Mouse (Mus musculus) heart, postnatal 0 days (tissue): ENCODE results near the gene Rgs13. TPM values are rescaled to one million over a fixed set of nuclear protein-coding genes. Genes with fewer than 3 reads are reported as not detected.

Source experiments
- ATAC-seq: fragments of 200-750 bp; cut with Nextera tagmentation; 2 replicates; pipeline ENCODE4 v1.8.0; 2017; ENCODE audit warnings: low read depth, moderate number of reproducible peaks, moderate library complexity; ENCODE audit not compliant: insufficient read depth
- DNase-seq: peaks from one replicate; pipeline ENCODE4 v3.0.0-alpha.2; 2016; ENCODE audit warnings: low spot score
- H3K27ac ChIP-seq: fragments of 300-500 bp; sonication (generic); 2 replicates; pipeline ENCODE4 v1.5.1; 2014; ENCODE audit warnings: low read depth, mild to moderate bottlenecking
- H3K27me3 ChIP-seq: fragments of 300-500 bp; sonication (generic); 2 replicates; pipeline ENCODE4 v1.6.1; 2014; ENCODE audit warnings: low read length, mixed read lengths; ENCODE audit not compliant: control insufficient read depth, insufficient read depth
- H3K36me3 ChIP-seq: fragments of 300-500 bp; sonication (generic); replicated peaks from 2 replicates; pipeline ENCODE4 v1.6.1; 2014; ENCODE audit warnings: low read length, mixed read lengths; ENCODE audit not compliant: control insufficient read depth, insufficient read depth
- H3K4me1 ChIP-seq: fragments of 300-500 bp; sonication (generic); 2 replicates; pipeline ENCODE4 v1.6.1; 2014; ENCODE audit warnings: antibody characterized with exemption; ENCODE audit not compliant: control insufficient read depth, insufficient read depth
- H3K4me2 ChIP-seq: fragments of 300-500 bp; sonication (generic); 2 replicates; pipeline ENCODE4 v1.6.1; 2014; ENCODE audit warnings: low read depth, mild to moderate bottlenecking, low read length, moderate library complexity
- H3K4me3 ChIP-seq: fragments of 300-500 bp; sonication (generic); 2 replicates; pipeline ENCODE4 v1.5.1; 2014; ENCODE audit warnings: low read depth, low read length
- H3K9ac ChIP-seq: fragments of 300-500 bp; sonication (generic); replicated peaks from 2 replicates; pipeline ENCODE4 v1.6.1; 2014; ENCODE audit warnings: low read depth, low read length, mixed read lengths
- H3K9me3 ChIP-seq: fragments of 300-500 bp; sonication (generic); replicated peaks from 2 replicates; pipeline ENCODE4 v1.6.1; 2016; ENCODE audit warnings: low read length; ENCODE audit not compliant: control insufficient read depth
- CTCF ChIP-seq: IDR thresholded peaks from 2 replicates; pipeline ENCODE4 v1.5.1; 2016; ENCODE audit warnings: antibody characterized with exemption, control low read depth, low read depth
- EP300 ChIP-seq: IDR thresholded peaks from 2 replicates; pipeline ENCODE4 v1.6.1; 2016; ENCODE audit warnings: antibody characterized with exemption, low read depth
- WGBS: fragments of 180-500 bp; shearing (Covaris S2); extraction: QIAGEN DNeasy Blood & Tissue Kit; methylation state at CpG from one replicate; pipeline ENCODE4 v1.1.7; 2014; 5-methylcytosine and 5-hydroxymethylcytosine counted together
- polyA plus RNA-seq: library from polyadenylated mRNA; unstranded; fragments of >200 nt; fragmentation: Nextera tagmentation; extraction: Ambion mirVana; gene quantifications from 2 replicates; pipeline ENCODE4 v1.2.1, GENCODE M21; 2015
- total RNA-seq: library from RNA; depleted of rRNA; stranded (reverse); fragments of >200 nt; gene quantifications from 2 replicates; pipeline ENCODE4 v1.2.3, GENCODE M21; 2014; ENCODE audit warnings: low replicate concordance

The Rgs13 gene
- total and polyA plus RNA-seq, 2 experiments from 2014 or later, result 0.23 TPM; not detected in 1

- no peak overlapping the region for H3K4me2 ChIP-seq
- H3K9ac ChIP-seq, result no peak overlapping the region
- H3K4me3 ChIP-seq, result no peak overlapping the region
- DNase-seq (no peak), ATAC-seq (no peak)
- no peaks in the 10 kb centered on the region for H3K4me1 ChIP-seq
- no peak for TF ChIP-seq CTCF
- no peak for TF ChIP-seq EP300
- H3K27me3 ChIP-seq, result no peaks in the 10 kb centered on the region
- no peak overlapping the region for H3K27ac ChIP-seq
- H3K36me3 ChIP-seq, result no peaks in the 10 kb centered on the region
- H3K9me3 ChIP-seq, result no peaks in the 10 kb centered on the region
- 82% methylated on average over 4 of the region's 4 CpGs for WGBS
Observed at GRCm38 (mm10) chr1:144168921-144169320, 8.3 kb downstream of the Rgs13 start.

GRCm38 (mm10) chr1:144167761-144168160 lies 9.4 kb downstream of the Rgs13 start:
- H3K9ac ChIP-seq, result no peak overlapping the region
- H3K4me3 ChIP-seq, result no peak overlapping the region
- H3K9me3 ChIP-seq, result no peaks in the 10 kb centered on the region
- H3K36me3 ChIP-seq, result no peaks in the 10 kb centered on the region
- no peaks in the 10 kb centered on the region for H3K4me1 ChIP-seq
- H3K27me3 ChIP-seq, result no peaks in the 10 kb centered on the region
- H3K4me2 ChIP-seq, result no peak overlapping the region
- ATAC-seq (no peak), DNase-seq (no peak)
- WGBS, result 59% methylated on average over 1 of the region's 1 CpGs
- no peak for TF ChIP-seq CTCF
- no peak for TF ChIP-seq EP300
- no peak overlapping the region for H3K27ac ChIP-seq

- no peak for TF ChIP-seq EP300
- no peak for TF ChIP-seq CTCF
- H3K9me3 ChIP-seq, result no peaks in the 10 kb centered on the region
Observed at GRCm38 (mm10) chr1:144166897-144167296, 10.3 kb downstream of the Rgs13 start.

GRCm38 (mm10) chr1:144166275-144166674 lies 10.9 kb downstream of the Rgs13 start:
- Histone ChIP-seq H3K9ac (no peak overlapping the region), H3K4me1 (no peaks in the 10 kb centered on the region), H3K36me3 (no peaks in the 10 kb centered on the region), H3K27me3 (no peaks in the 10 kb centered on the region), H3K4me3 (no peak overlapping the region), H3K27ac (no peak overlapping the region), H3K4me2 (no peak overlapping the region), H3K9me3 (no peaks in the 10 kb centered on the region)
- ATAC-seq (no peak), DNase-seq (no peak)
- 59% methylated on average over 2 of the region's 2 CpGs for WGBS
- no peak for TF ChIP-seq CTCF
- no peak for TF ChIP-seq EP300

More at GRCm38 (mm10) chr1:144166897-144167296, 10.3 kb downstream of the Rgs13 start:
- no peaks in the 10 kb centered on the region for H3K4me1 ChIP-seq
- no peak for ATAC-seq
- no peak overlapping the region for H3K4me3 ChIP-seq
- no peak overlapping the region for H3K27ac ChIP-seq
- H3K9ac ChIP-seq, result no peak overlapping the region
- no peaks in the 10 kb centered on the region for H3K36me3 ChIP-seq
- WGBS, result 55% methylated on average over 5 of the region's 5 CpGs
- no peaks in the 10 kb centered on the region for H3K27me3 ChIP-seq
- DNase-seq, result no peak
- no peak overlapping the region for H3K4me2 ChIP-seq

- H3K9me3 ChIP-seq, result no peaks in the 10 kb centered on the region
- no peak overlapping the region for H3K9ac ChIP-seq
- no peak overlapping the region for H3K4me2 ChIP-seq
- ATAC-seq (no peak), DNase-seq (no peak)
- no peaks in the 10 kb centered on the region for H3K27me3 ChIP-seq
- H3K4me1 ChIP-seq, result no peaks in the 10 kb centered on the region
- H3K36me3 ChIP-seq, result no peaks in the 10 kb centered on the region
- no peak overlapping the region for H3K27ac ChIP-seq
- TF ChIP-seq CTCF (no peak), EP300 (no peak)
- no peak overlapping the region for H3K4me3 ChIP-seq
- WGBS, result 28% methylated on average over 1 of the region's 1 CpGs
Observed at GRCm38 (mm10) chr1:144152526-144152925, 24.6 kb downstream of the Rgs13 start.

GRCm38 (mm10) chr1:144152184-144152525 lies 25.0 kb downstream of the Rgs13 start:
- H3K4me3 ChIP-seq, result no peak overlapping the region
- no peak overlapping the region for H3K4me2 ChIP-seq
- no peaks in the 10 kb centered on the region for H3K27me3 ChIP-seq
- no peak overlapping the region for H3K9ac ChIP-seq
- ATAC-seq, result no peak
- TF ChIP-seq EP300 (no peak), CTCF (no peak)
- no peaks in the 10 kb centered on the region for H3K4me1 ChIP-seq
- no peaks in the 10 kb centered on the region for H3K9me3 ChIP-seq
- no peaks in the 10 kb centered on the region for H3K36me3 ChIP-seq
- DNase-seq, result no peak
- no peak overlapping the region for H3K27ac ChIP-seq
- WGBS, result 69% methylated on average over 1 of the region's 1 CpGs
